Mouse (Mus musculus) brain, embryonic 14.5 days (tissue): ENCODE results near the gene Ctnnd2.

ENCODE experiments used
- CTCF ChIP-seq: fragments of 200-500 bp; IDR thresholded peaks from 2 replicates; pipeline ENCODE4 v1.5.1; 2012; ENCODE audit warnings: inconsistent platforms, mild to moderate bottlenecking, moderate library complexity, borderline replicate concordance; ENCODE audit not compliant: insufficient read depth, insufficient read length; ENCODE audit errors: extremely low read depth
- POLR2A ChIP-seq: fragments of 200-500 bp; IDR thresholded peaks from 2 replicates; pipeline ENCODE4 v1.6.1; 2012; ENCODE audit warnings: mild to moderate bottlenecking, inconsistent platforms, borderline replicate concordance; ENCODE audit not compliant: poor library complexity, insufficient read depth, insufficient read length, severe bottlenecking; ENCODE audit errors: extremely low read depth

DNA sequence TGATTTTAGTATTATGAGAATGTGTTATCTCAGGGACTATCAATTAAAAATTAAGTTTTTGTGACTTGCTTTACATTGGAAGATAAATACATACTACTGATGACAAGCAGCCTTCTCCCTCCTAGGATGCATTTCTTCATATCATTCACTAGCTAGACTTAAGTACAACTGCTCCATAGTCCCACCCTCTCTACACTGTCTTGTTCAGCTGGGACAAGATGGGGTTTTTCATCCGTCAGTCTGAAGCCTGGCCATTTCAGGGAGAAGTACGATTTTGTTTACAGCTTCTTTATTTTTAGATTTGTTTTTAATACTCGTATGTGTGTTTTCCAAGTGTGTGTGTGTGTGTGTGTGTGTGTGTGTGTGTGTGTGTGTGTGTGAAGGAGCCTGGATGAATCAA lies 26.0 kb downstream of the Ctnnd2 start:
- no peak for TF ChIP-seq POLR2A
- TF ChIP-seq CTCF, result no peak
